Mouse (Mus musculus): ENCODE data around the gene Rnf43. TPM values are rescaled to one million over a fixed set of nuclear protein-coding genes. Genes with fewer than 3 reads are reported as not detected.

Gene Rnf43
- total RNA-seq, 2 experiments from 2014 or later = 4.4 to 5.7 TPM

Small RNA genes lying within 50 kb of the gene (microRNA-seq; reads per million reads assigned to microRNA genes)
- gene Mir142 = not detected
- gene Mir142b = not detected

Other genes starting within 250 kb of the Rnf43 start
- not detected for gene Gm11492, start 96.1 kb upstream of the Rnf43 start, total RNA-seq (2021)
- gene Sept4, start 93.8 kb upstream of the Rnf43 start, total RNA-seq (2021) = 10 to 100 TPM; 39.7 to 47.5 TPM
- 10 to 100 TPM; 29.1 to 33.1 TPM for gene Mtmr4, start 70.6 kb upstream of the Rnf43 start, total RNA-seq (2021)
- under 1 TPM; 0.17 TPM for gene Hsf5, start 45.6 kb upstream of the Rnf43 start, total RNA-seq (2021)
- 10 to 100 TPM; 88.2 to 89.0 TPM for gene Supt4a, start 74.8 kb downstream of the Rnf43 start, total RNA-seq (2021)
- gene Tspoap1, start 97.8 kb downstream of the Rnf43 start, total RNA-seq (2021) = 1 to 10 TPM; 6.4 to 7.6 TPM
- gene Mpo, start 130.9 kb downstream of the Rnf43 start, total RNA-seq (2021) = 10 to 100 TPM in 1 of 2 experiments, 1 to 10 TPM in 1; 2.8 to 12.9 TPM
- gene Lpo, start 165.6 kb downstream of the Rnf43 start, total RNA-seq (2021) = not detected
- 10 to 100 TPM; 22.3 to 22.5 TPM for gene Mks1, start 190.5 kb downstream of the Rnf43 start, total RNA-seq (2021)
- under 1 TPM; 0.45 to 0.99 TPM for gene Epx, start 212.8 kb downstream of the Rnf43 start, total RNA-seq (2021)
- not detected for gene Olfr462, start 229.5 kb downstream of the Rnf43 start, total RNA-seq (2021)
- gene Olfr463, start 234.7 kb downstream of the Rnf43 start, total RNA-seq (2021) = not detected

Data from adrenal gland, postnatal 4 days (tissue).